Mouse (Mus musculus): ENCODE results near the gene Ccdc169. TPM values are rescaled to one million over a fixed set of nuclear protein-coding genes. Genes with fewer than 3 reads are reported as not detected.

Gene Ccdc169
- total RNA-seq (2021), result under 1 TPM; 0.15 to 0.27 TPM

GRCm38 (mm10) chr3:55137039-55137438 is at the start of gene Ccdc169:
TSS of gene Ccdc169 (plus strand) at chr3:55137339.
- intact Hi-C loops (cut with DNase I), result no loop called here
- no peak for DNase-seq (ENCODE audit: low spot score in 2 of 2)

GRCm38 (mm10) chr3:55087360-55087759 is 49.8 kb upstream of the Ccdc169 start:
- no peak for DNase-seq (ENCODE audit: low spot score in 2 of 2)
- intact Hi-C loops (cut with DNase I), result loop anchor here (10.0 kb wide), 1 partner anchor 267 kb away; no protein-coding TSS in a partner anchor

GRCm38 (mm10) chr3:55088359-55088758 is 48.8 kb upstream of the Ccdc169 start:
- intact Hi-C loops (cut with DNase I), result loop anchor here (10.0 kb wide), 1 partner anchor 266 kb away; no protein-coding TSS in a partner anchor
- DNase-seq (ENCODE audit: low spot score in 2 of 2), result no peak

- no peak for DNase-seq (ENCODE audit: low spot score in 2 of 2)
- intact Hi-C loops (cut with DNase I), result loop anchor here (10.0 kb wide), 1 partner anchor 266 kb away; no protein-coding TSS in a partner anchor
These were observed 48.3 kb upstream of the Ccdc169 start for GRCm38 (mm10) chr3:55088843-55089242.

- no peak for DNase-seq (ENCODE audit: low spot score in 2 of 2)
- intact Hi-C loops (cut with DNase I), result loop anchor here (10.0 kb wide), 1 partner anchor 266 kb away; no protein-coding TSS in a partner anchor
These were observed 47.8 kb upstream of the Ccdc169 start for GRCm38 (mm10) chr3:55089291-55089690.

- no peak for DNase-seq (ENCODE audit: low spot score in 2 of 2)
- intact Hi-C loops (cut with DNase I), result no loop called here
These were observed 44.0 kb upstream of the Ccdc169 start for GRCm38 (mm10) chr3:55093161-55093560.

GRCm38 (mm10) chr3:55095968-55096654 is 41.0 kb upstream of the Ccdc169 start:
- intact Hi-C loops (cut with DNase I), result no loop called here
- peak in 1 of 2 experiments; percentile 23 for DNase-seq (ENCODE audit: low spot score in 2 of 2)

GRCm38 (mm10) chr3:55096655-55097005 is 40.5 kb upstream of the Ccdc169 start:
- DNase-seq (ENCODE audit: low spot score in 2 of 2), result no peak
- intact Hi-C loops (cut with DNase I), result no loop called here

- intact Hi-C loops (cut with DNase I), result no loop called here
- no peak for DNase-seq (ENCODE audit: low spot score in 2 of 2)
These were observed 40.0 kb upstream of the Ccdc169 start for GRCm38 (mm10) chr3:55097186-55097585.

- intact Hi-C loops (cut with DNase I), result no loop called here
- no peak for DNase-seq (ENCODE audit: low spot score in 2 of 2)
These were observed 39.1 kb upstream of the Ccdc169 start for GRCm38 (mm10) chr3:55098014-55098413.

- DNase-seq (ENCODE audit: low spot score in 2 of 2), result no peak
- intact Hi-C loops (cut with DNase I), result no loop called here
These were observed 38.1 kb upstream of the Ccdc169 start for GRCm38 (mm10) chr3:55098990-55099389.

GRCm38 (mm10) chr3:55101092-55101491 is 36.0 kb upstream of the Ccdc169 start:
- DNase-seq (ENCODE audit: low spot score in 2 of 2), result no peak
- intact Hi-C loops (cut with DNase I), result no loop called here

- intact Hi-C loops (cut with DNase I), result no loop called here
- no peak for DNase-seq (ENCODE audit: low spot score in 2 of 2)
These were observed 31.6 kb upstream of the Ccdc169 start for GRCm38 (mm10) chr3:55105372-55106023.

- intact Hi-C loops (cut with DNase I), result no loop called here
- DNase-seq (ENCODE audit: low spot score in 2 of 2), result no peak
These were observed 31.1 kb upstream of the Ccdc169 start for GRCm38 (mm10) chr3:55106051-55106450.

- intact Hi-C loops (cut with DNase I), result no loop called here
- DNase-seq (ENCODE audit: low spot score in 2 of 2), result no peak
These were observed 28.0 kb upstream of the Ccdc169 start for GRCm38 (mm10) chr3:55109097-55109496.

GRCm38 (mm10) chr3:55111935-55112709 is 25.0 kb upstream of the Ccdc169 start, which contains the start of gene Spg20:
TSS of gene Spg20 (plus strand) at chr3:55112108.
- DNase-seq (ENCODE audit: low spot score in 2 of 2), result peak; percentile 94 to 95
- intact Hi-C loops (cut with DNase I), result loop anchor here (2.0 kb wide), 1 partner anchor 31 kb away; no protein-coding TSS in a partner anchor

GRCm38 (mm10) chr3:55112710-55113415 is 24.3 kb upstream of the Ccdc169 start:
- intact Hi-C loops (cut with DNase I), result loop anchor here (2.0 kb wide), 1 partner anchor 32 kb away; no protein-coding TSS in a partner anchor
- DNase-seq (ENCODE audit: low spot score in 2 of 2), result no peak

- no peak for DNase-seq (ENCODE audit: low spot score in 2 of 2)
- intact Hi-C loops (cut with DNase I), result no loop called here
These were observed 22.6 kb upstream of the Ccdc169 start for GRCm38 (mm10) chr3:55114313-55115065.

GRCm38 (mm10) chr3:55115071-55115470 is 22.1 kb upstream of the Ccdc169 start:
- DNase-seq (ENCODE audit: low spot score in 2 of 2), result no peak
- intact Hi-C loops (cut with DNase I), result no loop called here

All from left cerebral cortex, postnatal 36 days (tissue).